Mouse (Mus musculus): ENCODE measurements around the gene Wdr24.

DNA sequence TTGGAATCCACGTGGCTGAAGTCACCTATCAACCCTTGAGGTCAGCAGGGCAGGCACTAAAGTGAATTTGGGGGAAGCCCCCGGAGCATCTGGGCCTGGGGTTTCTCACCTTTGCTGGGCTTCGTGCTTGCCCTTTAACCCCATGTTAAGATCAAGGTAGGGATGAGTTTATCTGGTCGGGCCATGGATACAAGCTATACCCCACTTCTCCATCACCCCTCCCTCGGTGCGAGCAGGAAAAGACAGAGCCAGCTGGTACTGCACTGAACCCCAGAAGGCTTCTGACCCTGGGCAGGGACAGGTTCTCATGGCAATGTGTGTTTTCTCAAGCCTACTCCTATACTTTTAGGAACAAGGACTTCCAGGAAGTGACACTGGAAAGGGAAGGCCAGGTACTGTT lies 42.1 kb upstream of the Wdr24 start:
- TF ChIP-seq GATA1 (IDR thresholded peaks at IDR 0.05; ENCODE audit: low read length) (no peak), TAL1 (IDR thresholded peaks at IDR 0.05; ENCODE audit: low read length) (no peak)
